Mouse (Mus musculus) MEL (cell line): ENCODE results near the gene Cyb5r4. TPM values are rescaled to one million over a fixed set of nuclear protein-coding genes. Genes with fewer than 3 reads are reported as not detected.
A peak's percentile ranks its signal among the peaks of the same experiment; 100 is the strongest.

ENCODE experiments used
- DNase-seq: peaks from one replicate; pipeline ENCODE4 v3.0.0; 2011; ENCODE audit warnings: low read depth, low spot score
- H3K27ac ChIP-seq: 2 replicates; pipeline ENCODE4 v1.5.1; 2012; ENCODE audit warnings: low read depth, mild to moderate bottlenecking, control low read depth, low read length, moderate library complexity; ENCODE audit not compliant: control insufficient read depth
- H3K27me3 ChIP-seq, 2 experiments: fragments of 150-350 bp in 1 of 2; sonication (generic) in 1 of 2; 2 replicates each; pipeline ENCODE4 v1.6.1; 2012; ENCODE audit warnings: low read length in 2 of 2, mild to moderate bottlenecking in 2 of 2, improper control_type of control experiment in 1 of 2, moderate library complexity in 1 of 2; ENCODE audit not compliant: insufficient read depth in 2 of 2, control insufficient read depth in 1 of 2
- H3K36me3 ChIP-seq, 2 experiments: 2 replicates each; pipeline ENCODE4 v1.6.1; 2012 to 2014; ENCODE audit warnings: low read length in 2 of 2, improper control_type of control experiment in 1 of 2, inconsistent platforms in 1 of 2, mild to moderate bottlenecking in 1 of 2; ENCODE audit not compliant: insufficient read depth in 2 of 2, control insufficient read depth in 1 of 2
- H3K4me1 ChIP-seq, 2 experiments: fragments of 150-350 bp in 1 of 2; sonication (generic) in 1 of 2; 2 replicates each; pipeline ENCODE4 v1.6.1; 2012; ENCODE audit warnings: low read length in 2 of 2, improper control_type of control experiment in 1 of 2, mild to moderate bottlenecking in 1 of 2; ENCODE audit not compliant: insufficient read depth in 2 of 2, control insufficient read depth in 1 of 2
- H3K4me3 ChIP-seq, 2 experiments: fragments of 150-350 bp in 1 of 2; sonication (generic) in 1 of 2; 2 replicates each; pipeline ENCODE4 v1.5.1; 2012; ENCODE audit warnings: low read depth in 2 of 2, low read length in 2 of 2, mild to moderate bottlenecking in 2 of 2, moderate library complexity in 2 of 2, control low read depth in 1 of 2, improper control_type of control experiment in 1 of 2; ENCODE audit not compliant: control insufficient read depth in 1 of 2, insufficient read depth in 1 of 2
- H3K79me2 ChIP-seq: 2 replicates; pipeline ENCODE4 v1.6.1; 2012; ENCODE audit warnings: mild to moderate bottlenecking, low read length, moderate library complexity; ENCODE audit not compliant: control insufficient read depth, poor library complexity, insufficient read depth
- H3K9ac ChIP-seq: 2 replicates; pipeline ENCODE4 v1.6.1; 2012; ENCODE audit warnings: low read depth, mild to moderate bottlenecking, control low read depth, low read length, moderate library complexity; ENCODE audit not compliant: control insufficient read depth, poor library complexity, severe bottlenecking
- H3K9me3 ChIP-seq: fragments of 150-350 bp; sonication (generic); replicated peaks from 2 replicates; pipeline ENCODE4 v1.6.1; 2012; ENCODE audit warnings: mild to moderate bottlenecking, low read length, improper control_type of control experiment, moderate library complexity; ENCODE audit not compliant: insufficient read depth
- E2F4 ChIP-seq: IDR thresholded peaks from 2 replicates; pipeline ENCODE4 v1.6.1; 2011; ENCODE audit warnings: low read depth, low read length, improper control_type of control experiment, borderline replicate concordance
- ELF1 ChIP-seq: IDR thresholded peaks from 2 replicates; pipeline ENCODE4 v1.6.1; 2014; ENCODE audit warnings: low read depth, mild to moderate bottlenecking, inconsistent platforms, low read length, improper control_type of control experiment, moderate library complexity
- EP300 ChIP-seq, 2 experiments: IDR thresholded peaks; 2 replicates each; pipeline ENCODE4 v1.6.1; 2011; ENCODE audit warnings: improper control_type of control experiment in 2 of 2, low read length in 2 of 2, low read depth in 1 of 2, mild to moderate bottlenecking in 1 of 2
- HCFC1 ChIP-seq: IDR thresholded peaks from 2 replicates; pipeline ENCODE4 v1.6.1; 2012; ENCODE audit warnings: low read depth, mild to moderate bottlenecking, inconsistent platforms, low read length, improper control_type of control experiment, moderate library complexity
- JUND ChIP-seq: IDR thresholded peaks from 2 replicates; pipeline ENCODE4 v1.6.1; 2011; ENCODE audit warnings: low read depth, mild to moderate bottlenecking, improper control_type of control experiment, low read length
- MAX ChIP-seq: IDR thresholded peaks from 2 replicates; pipeline ENCODE4 v1.6.1; 2011; ENCODE audit warnings: low read length, improper control_type of control experiment
- MAZ ChIP-seq: IDR thresholded peaks from 2 replicates; pipeline ENCODE4 v1.6.1; 2012; ENCODE audit warnings: low read depth, mild to moderate bottlenecking, inconsistent platforms, low read length, improper control_type of control experiment
- MXI1 ChIP-seq: IDR thresholded peaks from 2 replicates; pipeline ENCODE4 v1.6.1; 2011; ENCODE audit warnings: mild to moderate bottlenecking, low read depth, low read length, improper control_type of control experiment
- NRF1 ChIP-seq: IDR thresholded peaks from 2 replicates; pipeline ENCODE4 v1.6.1; 2014; ENCODE audit warnings: low read depth, mild to moderate bottlenecking, inconsistent platforms, low read length, improper control_type of control experiment, moderate library complexity; ENCODE audit not compliant: poor library complexity, insufficient read depth, severe bottlenecking
- SIN3A ChIP-seq: IDR thresholded peaks from 2 replicates; pipeline ENCODE4 v1.6.1; 2012; ENCODE audit warnings: low read length, improper control_type of control experiment, inconsistent platforms
- SMC3 ChIP-seq: IDR thresholded peaks from 2 replicates; pipeline ENCODE4 v1.6.1; 2011; ENCODE audit warnings: low read depth, low read length, improper control_type of control experiment
- TCF12 ChIP-seq: IDR thresholded peaks from 2 replicates; pipeline ENCODE4 v1.6.1; 2014; ENCODE audit warnings: low read depth, mild to moderate bottlenecking, inconsistent platforms, low read length, improper control_type of control experiment, moderate library complexity
- UBTF ChIP-seq: IDR thresholded peaks from 2 replicates; pipeline ENCODE4 v1.6.1; 2012; ENCODE audit warnings: low read depth, mild to moderate bottlenecking, inconsistent platforms, low read length, improper control_type of control experiment, moderate library complexity, borderline replicate concordance; ENCODE audit not compliant: insufficient read depth
- ZMIZ1 ChIP-seq: IDR thresholded peaks from 2 replicates; pipeline ENCODE4 v1.6.1; 2012; ENCODE audit warnings: low read depth, mild to moderate bottlenecking, inconsistent platforms, low read length, improper control_type of control experiment, moderate library complexity
- ZNF384 ChIP-seq: IDR thresholded peaks from 2 replicates; pipeline ENCODE4 v1.6.1; 2012; ENCODE audit warnings: low read depth, mild to moderate bottlenecking, inconsistent platforms, low read length, improper control_type of control experiment
- polyA plus RNA-seq, 2 experiments: library from polyadenylated mRNA; stranded (reverse) in 1 of 2; unstranded in 1 of 2; fragments of >175 nt in 1 of 2; fragments of >200 nt in 1 of 2; gene quantifications; 2 replicates each; pipeline versions ENCODE4 v1.2.1 to v1.2.4; 2012; ENCODE audit warnings: low replicate concordance in 2 of 2, low read depth in 1 of 2; ENCODE audit not compliant: insufficient read length in 2 of 2, insufficient read depth in 1 of 2, missing spikeins in 1 of 2
- total RNA-seq: library from RNA; depleted of rRNA; stranded (reverse); fragments of 300-350 nt; gene quantifications from 2 replicates; pipeline ENCODE4 v1.2.3, GENCODE M21; 2012

Cyb5r4 gene
- total and polyA plus RNA-seq, 3 experiments, result 30.3 to 37.2 TPM; not detected in 1

DNA sequence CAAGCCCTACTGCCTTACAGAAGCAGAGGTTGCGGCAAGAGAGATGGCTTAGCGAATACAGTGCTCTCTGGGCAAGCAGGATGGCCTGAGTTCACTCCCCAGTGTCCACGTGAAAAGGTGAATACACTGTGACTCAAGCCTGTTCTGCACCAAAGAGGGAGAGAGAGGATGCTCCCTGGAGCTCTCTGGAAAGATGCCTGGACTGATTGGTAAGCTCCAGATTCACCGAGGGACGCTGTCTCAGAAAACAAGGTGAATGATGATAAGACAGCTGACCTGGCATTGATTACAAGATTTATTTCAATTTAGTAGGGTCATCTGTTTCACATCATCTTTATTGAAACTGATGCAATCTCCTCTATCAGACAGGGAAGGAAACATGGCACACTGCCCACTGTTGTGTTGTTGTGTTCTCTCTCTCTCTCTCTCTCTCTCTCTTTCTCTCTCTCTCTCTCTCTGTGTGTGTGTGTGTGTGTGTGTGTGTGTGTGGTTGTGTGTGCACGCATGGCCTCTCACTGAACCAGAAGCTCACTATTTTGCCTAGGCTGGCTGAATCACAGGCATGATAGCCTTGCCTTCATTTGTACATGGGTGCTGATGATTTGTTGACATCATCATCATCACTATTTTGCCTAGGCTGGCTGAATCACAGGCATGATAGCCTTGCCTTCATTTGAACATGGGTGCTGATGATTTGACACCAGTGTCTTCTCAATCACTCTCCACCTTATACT is 16.9 kb upstream of the Cyb5r4 start:
- H3K4me3 ChIP-seq, result no peak overlapping the region
- H3K27ac ChIP-seq, result no peak overlapping the region
- no peak overlapping the region for H3K9ac ChIP-seq
- no peak for TF ChIP-seq ZMIZ1
- no peak for TF ChIP-seq E2F4
- TF ChIP-seq ZNF384, result no peak
- TF ChIP-seq, all 39 proteins: peak for 0
- H3K9me3 ChIP-seq, result no peaks in the 10 kb centered on the region
- H3K27me3 ChIP-seq, result no peaks in the 10 kb centered on the region
- no peak for DNase-seq
- H3K36me3 ChIP-seq, result peaks cover 0 to 2% of the 10 kb centered on the region in 2 experiments; a peak in 1 of 4 replicates
- H3K79me2 ChIP-seq, result no peaks in the 10 kb centered on the region
- peaks cover 0 to 14% of the 10 kb centered on the region in 2 experiments; a peak in 2 of 4 replicates for H3K4me1 ChIP-seq

- TF ChIP-seq UBTF (no peak), SIN3A (no peak), SMC3 (no peak), MAZ (no peak), MXI1 (no peak), TCF12 (no peak), E2F4 (no peak)
Observed at GRCm38 (mm10) chr9:87005435-87005779, 16.4 kb upstream of the Cyb5r4 start.

DNA sequence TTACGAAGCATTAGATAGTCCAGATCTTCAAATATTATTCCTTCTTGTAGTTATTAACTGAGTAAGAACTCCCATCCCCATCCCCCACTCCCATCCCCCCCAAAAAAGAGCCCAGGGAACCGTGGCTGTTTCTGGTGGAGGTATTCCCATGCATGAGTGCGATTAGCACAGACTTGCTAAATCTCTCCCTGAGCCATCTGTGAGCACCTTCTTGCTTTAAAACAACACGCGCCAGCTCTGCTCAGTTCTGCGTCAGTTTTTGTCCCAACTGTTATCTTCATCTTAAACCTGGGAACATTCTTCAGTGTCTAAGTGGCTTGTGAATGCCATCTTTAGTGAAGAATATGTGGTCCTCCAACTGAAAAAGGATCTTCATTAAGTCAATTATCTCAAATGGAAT is 13.3 kb upstream of the Cyb5r4 start:
- H3K27ac ChIP-seq, result no peak overlapping the region
- TF ChIP-seq EP300 (IDR thresholded peaks at IDR 0.05; ENCODE audit: low read depth in 1 of 2, low read length in 2 of 2), result no peak
- no peak for TF ChIP-seq MAX
- TF ChIP-seq NRF1, result no peak
- no peak for TF ChIP-seq HCFC1
- TF ChIP-seq ELF1, result no peak
- TF ChIP-seq ZMIZ1, result no peak
- TF ChIP-seq TCF12, result no peak
- TF ChIP-seq E2F4, result no peak
- no peak for TF ChIP-seq JUND
- no peak for TF ChIP-seq SIN3A
- DNase-seq, result no peak
- H3K36me3 ChIP-seq, result no peaks in the 10 kb centered on the region; a peak in 1 of 4 replicates
- H3K27me3 ChIP-seq, result no peaks in the 10 kb centered on the region
- H3K9me3 ChIP-seq, result no peaks in the 10 kb centered on the region
- no peaks in the 10 kb centered on the region for H3K79me2 ChIP-seq
- H3K4me1 ChIP-seq, result 0 out of 4 replicates have a peak, but pooled peaks cover 0 to 4% of the 10 kb centered on the region in 2 experiments
- H3K9ac ChIP-seq, result no peak overlapping the region
- no peak overlapping the region for H3K4me3 ChIP-seq

More at GRCm38 (mm10) chr9:87005435-87005779, 16.4 kb upstream of the Cyb5r4 start:
- Histone ChIP-seq H3K9ac (no peak overlapping the region), H3K79me2 (no peaks in the 10 kb centered on the region), H3K27me3 (no peaks in the 10 kb centered on the region), H3K9me3 (no peaks in the 10 kb centered on the region), H3K27ac (no peak overlapping the region), H3K4me1 (peaks cover 0 to 9% of the 10 kb centered on the region in 2 experiments; a peak in 2 of 4 replicates), H3K36me3 (no peaks in the 10 kb centered on the region; a peak in 1 of 4 replicates), H3K4me3 (no peak overlapping the region)
- peak; percentile 37 for DNase-seq
